Mouse (Mus musculus) megakaryocyte progenitor cell, adult 5-6 weeks (primary cell): ENCODE data around the gene Slc12a3. TPM values are rescaled to one million over a fixed set of nuclear protein-coding genes. Genes with fewer than 3 reads are reported as not detected.

Experiments
- ATAC-seq: replicated peaks from 2 replicates; pipeline ENCODE4 v1.8.0; 2016; ENCODE audit warnings: mild to moderate bottlenecking, moderate TSS enrichment, inconsistent platforms; ENCODE audit not compliant: poor library complexity
- total RNA-seq, 2 experiments: library from RNA; stranded (forward) in 1 of 2; stranded (reverse) in 1 of 2; fragments of 157-497, 149-512 nt in 1 of 2; fragments of 200-1000 nt in 1 of 2; gene quantifications; 2 replicates each; pipeline versions ENCODE4 v1.2.3 to v1.2.4; 2015 to 2017

Slc12a3 gene
- total RNA-seq, 2 experiments from 2014 or later: 0.12 TPM; not detected in 1

DNA sequence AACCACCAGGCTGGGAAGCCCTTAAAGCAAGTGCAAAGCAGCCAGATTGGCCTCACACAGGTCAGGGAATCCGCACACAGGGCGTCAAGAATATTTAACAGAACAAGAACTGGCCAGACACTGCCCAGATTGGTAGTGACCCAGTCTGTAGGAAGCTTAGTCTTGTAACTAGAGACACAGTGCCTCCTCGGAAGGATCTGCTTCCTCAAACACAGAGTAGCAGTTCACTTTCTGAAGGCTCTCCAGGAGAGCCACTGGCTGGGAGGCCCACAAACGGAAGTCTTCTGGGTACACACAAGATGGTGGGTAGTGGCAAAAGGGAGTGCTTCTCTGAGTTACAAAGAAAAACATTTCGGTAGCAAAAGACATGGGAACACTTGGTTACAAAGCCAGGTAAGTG lies 41.8 kb downstream of the Slc12a3 start:
- ATAC-seq: peak; percentile 41

DNA sequence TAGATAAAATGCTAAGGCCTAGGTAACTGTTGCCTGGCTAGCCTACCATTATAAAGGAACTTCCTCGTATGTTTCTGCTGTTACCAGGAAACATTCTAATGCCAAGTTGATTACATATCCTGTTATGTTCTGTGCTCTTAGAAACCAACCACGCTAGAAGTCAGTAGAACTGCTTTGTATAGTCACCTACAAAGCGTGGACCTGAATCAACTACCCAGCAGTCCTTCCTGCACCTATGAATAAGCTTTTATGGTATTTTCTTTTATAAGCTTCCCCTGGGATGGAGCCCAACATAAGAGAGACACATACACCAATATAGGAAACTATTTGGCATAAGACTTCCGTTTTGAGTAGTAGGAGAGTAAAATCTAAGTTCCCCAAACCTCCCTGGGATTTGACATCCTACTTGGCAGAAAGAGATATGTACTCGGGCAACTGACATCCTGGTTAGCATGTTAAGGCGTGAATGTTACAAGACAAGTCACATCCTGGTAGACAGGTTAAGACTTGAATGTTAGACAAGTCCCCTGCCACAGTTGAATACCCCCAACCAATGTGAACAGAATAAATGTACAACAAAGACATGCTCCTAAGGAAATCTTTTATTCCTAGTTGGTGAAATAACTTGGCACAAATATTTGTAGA lies 44.1 kb downstream of the Slc12a3 start:
- no peak for ATAC-seq

DNA sequence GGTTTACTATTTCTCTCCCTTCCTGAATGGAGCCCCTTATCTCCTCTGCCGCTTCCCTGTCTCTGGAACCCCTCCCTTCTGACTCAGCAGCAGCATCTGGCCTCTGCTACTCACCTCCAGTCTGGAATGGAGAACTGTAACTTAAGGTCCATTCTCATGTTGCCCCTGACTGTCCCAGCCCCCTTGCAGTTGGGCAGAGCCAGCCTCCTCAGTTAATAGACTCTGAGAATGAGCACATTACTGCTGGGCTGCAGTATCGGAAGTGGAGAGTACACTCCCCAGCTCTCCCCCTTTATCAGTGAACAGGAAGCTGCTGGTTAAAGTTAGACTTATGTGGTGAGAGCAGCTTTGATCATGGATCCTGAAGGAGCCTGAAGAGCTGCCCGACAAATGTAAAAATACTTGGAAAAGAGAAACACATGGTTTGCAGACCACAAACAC lies 46.6 kb downstream of the Slc12a3 start:
- peak; percentile 69 for ATAC-seq

DNA sequence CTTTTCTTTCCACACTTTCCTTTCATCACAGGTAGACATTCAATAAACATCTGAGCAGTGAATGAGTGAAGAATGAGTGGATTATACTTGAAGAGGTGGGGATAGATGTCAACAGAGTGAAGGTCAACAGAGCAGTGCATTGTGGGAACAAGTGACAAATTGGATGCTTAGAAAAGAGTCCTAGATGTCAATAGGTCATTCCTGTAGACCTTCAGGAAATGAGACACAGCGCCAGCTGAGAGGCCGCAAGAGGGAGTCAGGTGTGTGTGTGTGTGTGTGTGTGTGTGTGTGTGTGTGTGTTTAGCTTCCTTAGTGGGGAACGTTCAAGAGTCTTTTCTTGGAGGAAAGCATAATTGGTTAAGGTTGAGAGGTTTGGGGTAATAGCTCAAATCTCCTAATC lies 47.2 kb downstream of the Slc12a3 start:
- no peak for ATAC-seq

DNA sequence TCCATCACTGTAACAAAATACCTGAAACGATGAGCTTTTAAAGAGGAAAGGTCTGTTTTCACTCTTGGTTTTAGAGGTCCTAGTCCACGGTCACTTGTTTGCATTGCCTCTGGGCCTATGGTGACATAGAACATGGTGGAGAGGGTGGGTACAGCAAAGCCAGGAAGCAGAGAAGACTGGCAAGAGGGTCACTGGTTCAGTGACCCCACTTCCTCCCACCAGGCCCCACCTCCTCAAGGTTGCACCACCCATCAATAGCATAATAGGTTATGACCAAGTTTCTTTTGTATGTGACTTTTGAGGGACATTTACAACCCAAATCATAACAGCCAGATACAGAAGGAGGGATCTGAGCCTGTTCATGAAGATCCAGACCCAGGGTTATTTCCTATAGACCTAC lies 47.6 kb downstream of the Slc12a3 start:
- peak; percentile 36; the same call in 1 of the 2 replicates for ATAC-seq

DNA sequence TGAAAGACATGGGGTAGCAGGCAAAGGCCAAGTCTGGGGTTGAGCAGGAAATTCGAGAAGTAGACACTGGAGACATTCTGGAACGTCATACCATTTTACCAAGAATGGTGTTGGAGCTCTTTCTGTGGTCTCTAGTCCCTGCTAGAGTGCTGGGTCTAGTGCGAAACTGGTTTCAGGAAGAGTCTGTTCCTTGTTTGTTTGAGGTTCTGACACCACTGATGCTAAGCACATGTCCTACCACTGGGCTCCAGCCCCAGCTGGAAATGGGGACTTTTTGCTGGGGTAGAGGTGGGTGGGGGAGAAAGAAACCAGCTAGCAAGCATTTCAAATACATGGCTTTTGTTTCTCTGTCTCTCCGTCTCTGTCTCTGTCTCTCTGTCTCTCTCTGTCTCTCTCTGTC lies 48.0 kb downstream of the Slc12a3 start:
- peak; percentile 67 for ATAC-seq

DNA sequence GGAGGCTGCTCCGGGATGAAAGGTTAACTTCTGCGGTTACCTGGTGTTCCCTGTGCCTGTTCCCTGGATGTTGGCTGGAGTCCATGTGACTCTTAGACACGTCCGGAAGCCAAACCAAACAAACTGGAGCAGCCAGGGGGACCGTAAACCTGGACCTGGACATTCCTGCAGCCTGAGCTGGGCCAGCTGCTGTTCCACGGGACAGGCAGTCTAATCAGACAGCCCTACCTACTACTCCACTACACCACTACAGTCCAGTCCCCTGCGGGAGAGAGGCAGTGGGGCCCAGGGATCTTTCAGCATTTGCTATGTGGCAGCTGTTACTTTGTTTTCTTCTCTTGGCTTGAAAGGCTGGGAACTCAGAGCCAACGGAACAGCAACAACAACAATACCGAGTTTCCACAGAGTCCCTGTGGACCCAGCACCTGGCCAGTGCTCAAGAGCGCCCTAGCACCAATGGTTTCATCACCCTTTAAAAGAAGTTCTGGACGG lies 48.8 kb downstream of the Slc12a3 start:
- ATAC-seq: no peak

DNA sequence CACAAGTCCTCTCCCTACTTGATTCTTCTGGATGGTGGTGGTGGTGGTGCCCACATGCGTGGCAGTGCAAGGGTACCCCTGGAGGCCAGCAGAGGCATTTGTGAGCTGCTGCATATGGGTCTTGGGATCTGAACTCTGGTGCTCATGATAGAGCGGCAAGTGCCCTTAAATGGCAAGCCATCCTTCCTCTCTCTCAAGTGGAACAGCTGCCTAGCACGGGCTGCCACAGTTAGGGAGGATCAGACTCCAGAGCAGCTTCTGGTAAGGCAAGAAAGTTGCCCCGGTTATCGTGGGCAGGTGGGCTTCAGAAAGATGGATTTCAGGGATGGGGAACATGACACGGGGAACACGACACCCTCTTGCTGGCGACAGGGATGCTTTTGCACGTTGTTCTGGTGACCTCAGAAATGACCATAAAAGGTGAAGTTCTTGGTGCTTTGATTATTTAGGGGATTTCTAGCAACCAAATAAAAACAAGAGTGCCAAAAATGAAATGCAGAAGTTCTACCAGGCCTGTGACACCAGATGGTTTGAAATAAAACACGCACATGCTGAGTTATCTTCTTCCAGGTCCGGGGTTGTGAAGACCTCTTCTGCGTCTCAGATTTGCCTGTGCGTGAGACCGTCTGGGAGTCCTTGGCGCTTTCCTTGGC lies 49.9 kb downstream of the Slc12a3 start:
- ATAC-seq: 0 out of 2 replicates have a peak, but pooled peaks have one; percentile 25

DNA sequence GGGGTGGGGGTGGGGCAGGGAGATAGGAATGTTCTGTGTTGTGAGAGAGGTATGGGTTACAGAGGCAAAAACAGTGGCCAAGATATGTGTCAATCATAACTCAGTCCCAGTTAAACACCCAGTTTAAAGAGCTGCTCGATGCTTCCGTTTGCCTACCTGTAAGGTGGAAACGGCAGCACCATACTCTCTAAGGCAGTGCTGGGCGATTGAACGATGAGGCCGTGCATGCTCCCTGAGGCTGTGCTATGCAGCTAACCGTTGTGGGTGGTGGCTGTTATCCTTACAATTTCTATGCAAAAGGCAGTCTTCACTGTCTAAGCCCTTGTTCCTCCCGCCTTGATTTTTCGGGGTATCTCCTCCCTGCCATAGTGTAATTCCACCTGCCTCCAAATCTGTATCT lies 50.7 kb downstream of the Slc12a3 start:
- ATAC-seq: no peak

DNA sequence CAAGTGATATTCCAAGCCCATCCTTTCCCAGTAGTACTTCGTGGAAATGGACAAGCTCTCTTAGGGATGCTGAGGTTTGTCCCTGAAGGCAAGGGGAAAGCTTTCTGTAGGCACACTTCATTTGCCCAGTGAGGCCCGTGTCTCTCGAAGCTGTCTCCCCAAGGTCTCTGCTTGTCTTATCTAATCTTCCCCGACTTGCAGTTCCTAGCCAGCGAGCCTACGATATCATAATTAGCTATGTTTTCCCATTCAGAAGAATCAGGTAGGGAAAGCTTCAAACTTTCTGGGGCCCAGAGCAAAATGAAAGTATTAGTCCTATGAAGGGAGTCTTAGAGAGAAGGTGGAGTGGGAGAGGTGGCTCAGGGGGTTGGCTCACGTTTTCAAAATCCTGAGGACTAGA lies 55.2 kb downstream of the Slc12a3 start:
- no peak for ATAC-seq

DNA sequence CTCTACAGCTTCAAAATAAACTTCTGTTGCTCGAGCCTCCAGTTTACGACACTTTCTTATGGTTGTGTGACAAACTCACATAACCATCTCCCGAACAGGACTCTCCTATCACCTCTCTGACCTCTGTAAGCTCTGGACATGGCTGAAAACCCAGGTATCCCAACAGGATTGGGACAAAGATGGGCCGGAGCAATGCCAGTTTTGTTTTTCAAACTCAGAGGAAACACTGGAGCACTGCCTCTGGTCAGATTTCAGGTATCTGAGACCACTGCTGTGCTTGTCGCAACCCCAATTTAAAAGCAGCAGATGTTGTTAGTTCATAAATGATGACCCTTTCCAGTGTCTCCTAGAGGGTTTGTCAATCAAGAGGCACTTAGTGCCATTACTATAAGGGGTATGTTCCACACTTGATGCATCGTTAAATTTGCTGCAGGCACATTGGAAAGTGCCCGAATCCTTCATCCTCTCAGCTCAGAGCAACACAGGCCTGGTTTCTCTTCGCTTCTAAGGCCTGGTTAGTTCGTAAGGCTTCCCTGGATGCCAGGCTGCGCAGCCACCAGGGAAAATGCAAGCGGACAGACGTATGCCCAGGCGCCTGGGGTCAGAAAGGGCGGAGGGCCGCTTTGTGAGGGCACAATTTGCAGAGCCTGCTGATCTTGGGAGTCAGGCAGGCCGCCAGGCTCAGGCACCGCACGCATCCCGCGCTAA lies 56.7 kb downstream of the Slc12a3 start:
- no peak for ATAC-seq

DNA sequence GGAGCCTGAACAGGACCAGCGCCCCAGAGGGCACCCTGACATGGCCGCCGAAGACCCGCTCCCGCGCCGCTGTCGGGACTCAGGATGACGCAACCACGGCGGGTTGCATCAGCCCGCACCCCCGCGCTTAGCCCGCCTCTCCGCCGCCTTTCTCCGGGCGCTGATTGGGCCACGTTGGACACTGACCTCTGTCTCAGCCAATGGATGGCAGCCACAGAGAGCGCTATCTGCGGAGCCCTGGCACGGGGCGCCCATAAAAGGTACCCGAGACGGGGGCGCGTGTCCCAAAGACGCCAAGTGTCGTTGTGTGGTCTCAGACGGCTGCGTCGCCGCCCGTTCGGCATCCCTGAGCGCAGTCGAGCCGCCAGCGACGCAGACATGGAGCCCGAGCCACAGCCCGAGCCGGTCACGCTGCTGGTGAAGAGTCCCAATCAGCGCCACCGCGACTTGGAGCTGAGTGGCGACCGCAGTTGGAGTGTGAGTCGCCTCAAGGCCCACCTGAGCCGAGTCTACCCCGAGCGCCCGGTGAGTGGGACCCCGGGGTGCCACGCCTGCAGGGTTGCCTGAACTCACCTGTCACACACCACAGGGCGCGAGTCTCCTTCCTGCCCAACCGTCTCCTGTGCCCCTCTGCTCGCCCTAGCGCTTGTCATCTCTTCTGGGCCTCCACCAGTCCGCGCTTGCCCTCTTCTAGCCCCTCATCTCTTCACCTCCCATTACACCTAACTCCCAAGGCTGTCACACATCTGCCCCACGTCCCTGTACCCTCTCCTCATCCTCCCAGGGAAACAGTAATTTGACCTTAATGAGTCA lies 57.4 kb downstream of the Slc12a3 start, which contains the start of gene Herpud1:
Gene Herpud1, plus strand, starts transcription at position 225 of the 813 bp plus-strand sequence.
- ATAC-seq: peak; percentile 88

DNA sequence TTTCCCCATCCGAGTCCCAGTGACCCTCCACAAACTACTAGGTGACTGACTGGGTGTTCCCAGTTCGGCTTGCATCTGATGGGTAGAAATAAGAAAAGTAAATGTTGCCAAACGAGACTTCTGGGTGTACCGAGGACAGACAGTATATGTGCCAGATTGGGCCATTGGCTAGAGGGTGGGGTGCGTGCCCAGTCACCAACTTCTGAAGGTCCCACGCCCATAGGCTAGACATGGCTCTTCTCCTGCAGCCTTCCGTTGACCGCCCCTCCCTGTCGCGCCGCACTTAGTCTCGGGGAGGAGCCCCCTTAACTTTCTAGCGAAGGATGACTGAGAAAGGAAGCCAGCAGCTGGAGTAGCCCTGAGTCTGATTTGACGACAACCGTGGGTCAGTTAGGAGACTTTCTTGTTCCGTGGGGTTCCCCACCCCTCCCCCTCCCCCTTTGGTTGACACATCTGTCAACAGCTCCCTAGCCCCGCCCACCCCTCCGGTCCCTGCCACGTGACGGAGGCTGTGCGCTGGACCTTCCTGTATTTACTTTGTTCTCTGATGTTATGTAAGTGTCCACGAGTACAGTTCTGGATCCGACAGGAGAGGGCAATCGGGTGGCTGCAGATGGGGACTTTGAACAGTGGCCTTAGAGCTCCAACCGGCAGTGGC lies 58.2 kb downstream of the Slc12a3 start:
- ATAC-seq: peak; percentile 40

DNA sequence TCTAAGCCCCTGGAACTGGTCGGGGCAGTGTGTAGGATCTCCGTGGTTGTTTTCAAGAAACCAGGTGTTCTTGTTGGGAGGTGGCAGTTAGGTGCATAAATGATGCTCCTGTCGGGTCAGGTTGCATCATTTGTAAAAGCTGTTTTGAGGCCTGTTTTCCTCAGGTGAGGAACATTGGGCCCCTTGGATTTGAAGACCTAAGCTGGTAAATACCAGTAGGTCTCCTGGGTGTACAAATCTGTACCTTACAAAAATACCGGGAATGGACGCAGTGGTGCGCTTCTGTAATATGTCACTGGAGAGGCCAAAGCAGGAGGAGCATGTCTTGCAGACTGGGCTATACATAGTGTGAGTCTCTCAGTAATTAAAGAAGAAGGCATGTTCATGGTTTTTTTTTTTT lies 58.8 kb downstream of the Slc12a3 start:
- ATAC-seq: no peak

DNA sequence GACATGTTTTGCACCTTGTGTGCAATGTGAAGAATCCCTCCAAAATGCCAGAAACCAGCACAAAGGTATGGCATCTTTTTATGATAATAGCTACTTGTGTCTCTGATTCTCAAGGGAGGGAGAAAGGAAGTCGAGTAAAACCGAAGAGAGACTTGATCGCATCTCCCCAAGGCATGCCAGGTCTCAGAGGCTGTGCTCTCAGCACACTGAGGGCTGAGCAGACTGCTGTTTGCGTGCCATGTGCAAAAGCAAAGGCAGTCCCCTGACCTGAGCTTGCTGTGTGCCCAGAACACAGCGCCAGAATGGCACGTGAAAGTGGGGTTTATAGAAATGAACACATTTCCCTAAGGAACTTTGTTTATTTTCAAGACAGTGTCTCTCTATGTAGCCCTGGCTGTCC lies 60.5 kb downstream of the Slc12a3 start:
- ATAC-seq: no peak

DNA sequence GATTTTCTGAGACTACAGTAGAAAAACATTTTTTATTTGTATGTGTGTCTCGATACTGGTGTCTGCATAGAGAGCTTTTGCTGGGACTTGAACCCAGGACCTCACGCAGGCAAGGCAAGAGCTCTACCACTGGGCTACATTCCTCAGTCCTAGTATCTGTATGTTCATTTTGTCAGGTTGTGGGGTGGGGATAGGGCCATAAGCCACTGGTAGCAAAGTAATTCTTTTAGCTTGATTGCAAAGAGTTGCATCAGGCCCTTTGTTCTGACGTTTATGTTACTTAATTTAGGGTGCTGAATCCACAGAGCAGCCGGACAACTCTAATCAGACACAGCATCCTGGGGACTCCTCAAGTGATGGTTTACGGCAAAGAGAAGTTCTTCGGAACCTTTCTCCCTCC lies 61.4 kb downstream of the Slc12a3 start:
- no peak for ATAC-seq

DNA sequence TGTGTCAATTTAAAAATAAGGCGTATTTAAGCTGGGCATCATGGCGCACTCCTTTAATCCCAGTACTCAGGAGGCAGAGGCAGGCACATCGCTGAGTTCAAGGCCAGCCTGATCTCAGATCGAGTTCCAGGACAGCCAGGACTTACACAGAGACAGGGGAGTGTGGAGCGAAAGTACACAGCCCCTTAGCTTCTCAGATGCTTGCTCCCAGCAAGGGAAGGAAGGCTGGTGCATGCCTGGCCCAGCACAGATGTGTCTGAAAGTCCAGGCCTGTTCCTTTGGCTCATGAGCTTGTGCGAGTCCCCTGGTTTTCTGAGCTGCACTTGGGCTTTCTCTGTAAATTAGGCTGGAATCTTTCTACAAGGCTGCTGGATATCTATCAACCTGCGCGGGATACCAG lies 61.9 kb downstream of the Slc12a3 start:
- ATAC-seq: no peak

DNA sequence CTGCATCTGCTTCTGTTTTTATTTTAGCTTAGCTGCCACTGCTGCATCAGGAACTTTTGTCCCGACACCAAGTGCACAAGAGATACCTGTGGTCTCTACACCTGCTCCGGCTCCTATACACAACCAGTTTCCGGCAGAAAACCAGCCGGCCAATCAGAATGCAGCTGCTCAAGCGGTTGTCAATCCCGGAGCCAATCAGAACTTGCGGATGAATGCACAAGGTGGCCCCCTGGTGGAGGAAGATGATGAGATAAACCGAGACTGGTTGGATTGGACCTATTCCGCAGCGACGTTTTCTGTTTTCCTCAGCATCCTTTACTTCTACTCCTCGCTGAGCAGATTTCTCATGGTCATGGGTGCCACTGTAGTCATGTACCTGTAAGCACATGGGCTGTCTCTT lies 63.1 kb downstream of the Slc12a3 start:
- peak; percentile 69 for ATAC-seq

DNA sequence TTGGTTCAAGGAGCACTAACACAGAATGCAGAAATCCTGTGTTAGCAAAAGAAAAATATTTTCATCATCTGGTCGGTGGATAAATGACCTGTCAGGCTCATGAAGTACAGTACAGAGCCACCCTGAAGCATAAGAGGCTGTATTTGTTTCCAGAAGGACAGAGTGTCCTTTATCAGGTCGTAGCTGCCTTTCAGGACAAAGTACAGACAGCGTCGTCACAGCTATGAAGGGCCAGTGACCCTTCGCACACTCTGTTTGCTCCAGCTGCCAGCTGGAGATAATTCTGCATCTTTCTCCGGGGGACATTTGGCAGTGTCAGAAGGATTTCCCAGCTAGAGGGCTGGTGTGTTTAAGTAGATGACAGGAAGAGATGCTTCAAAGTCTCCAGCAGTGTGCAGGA lies 63.6 kb downstream of the Slc12a3 start:
- ATAC-seq: no peak

DNA sequence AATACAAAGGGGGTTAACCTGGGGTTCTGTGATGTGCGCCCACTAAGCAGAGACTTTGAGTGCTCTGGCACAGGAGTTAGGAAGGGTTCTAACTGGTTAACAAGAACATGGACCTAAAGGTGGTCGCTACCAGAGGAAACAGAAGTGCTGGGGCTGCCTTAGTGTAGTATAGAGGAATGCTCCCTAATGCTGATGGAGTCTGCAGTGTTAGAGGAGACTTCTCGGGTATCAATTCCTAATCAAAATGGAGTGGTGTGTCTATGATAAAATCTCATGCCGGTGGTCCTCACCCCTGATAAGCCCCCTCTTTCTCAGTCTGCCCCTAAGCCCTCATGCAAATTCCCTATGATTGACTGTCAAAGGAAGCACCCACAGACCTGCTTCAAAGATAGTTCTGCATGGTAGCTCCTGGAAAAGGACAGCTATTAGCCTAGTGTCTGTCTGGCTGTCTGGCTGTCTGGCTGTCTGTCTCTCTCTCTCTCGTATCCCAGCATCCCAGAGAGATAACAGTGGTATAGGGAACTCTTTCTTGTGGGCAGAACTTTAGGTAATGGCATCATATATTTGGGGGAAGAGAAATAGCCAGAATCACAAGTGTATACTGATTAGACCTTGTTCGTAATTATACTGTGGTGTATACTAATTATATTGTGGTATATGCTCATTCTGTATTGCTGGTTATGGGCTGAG lies 67.0 kb downstream of the Slc12a3 start:
- ATAC-seq: no peak
